Mouse (Mus musculus) adrenal gland (tissue): Measurements from ENCODE around the gene Gm45716.

ENCODE experiments used
- intact Hi-C: fragments of 180-260 bp; cut with DNase I; formaldehyde crosslinking; loops from one replicate; pipeline ENCODE4 v1.15.1; 2025
- long read RNA-seq, 2 experiments: library from polyadenylated mRNA; unstranded; transcript quantifications; one replicate each; pipeline ENCODE4 v2.0.0; 2020; ENCODE audit warnings: borderline replicate concordance in 1 of 2; ENCODE audit not compliant: insufficient replicate concordance in 1 of 2

Gene Gm45716
- long read RNA-seq, experiment 1, partial matches to known transcripts, result 2 of 2 reads
- long read RNA-seq, experiment 1, other reads (novel, unspliced or antisense), result 0 of 2 reads
- long read RNA-seq, experiment 2, partial matches to known transcripts, result 4 of 4 reads
- long read RNA-seq, experiment 2, other reads (novel, unspliced or antisense), result 0 of 4 reads

DNA sequence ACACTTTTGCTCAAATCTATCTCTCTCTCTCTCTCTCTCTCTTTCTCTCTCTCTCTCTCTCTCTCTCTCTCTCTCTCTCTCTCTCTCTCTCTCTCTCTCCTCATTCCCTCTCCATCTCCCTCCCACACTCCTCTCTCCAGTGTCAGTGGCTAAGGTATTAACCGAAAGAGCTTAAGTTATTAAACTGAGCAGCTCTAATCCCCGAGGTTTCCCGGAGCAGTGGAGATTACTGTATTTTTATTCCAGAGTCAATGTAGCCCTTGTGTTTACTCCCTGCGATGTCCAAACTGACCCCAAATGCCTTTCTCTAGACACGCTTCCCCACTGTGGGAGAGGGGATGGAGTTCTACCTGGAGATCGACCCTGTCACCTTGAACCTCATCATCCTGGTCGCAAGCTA, at the start of gene Gm45716:
Gene Gm45716 (plus strand): TSS at position 243 of the 400 bp plus-strand sequence.
- intact Hi-C loops, result no loop called here

- intact Hi-C loops, result no loop called here
These were observed 45.1 kb upstream of the Gm45716 start for GRCm38 (mm10) chr11:90142393-90142792.

- intact Hi-C loops, result no loop called here
These were observed 44.5 kb upstream of the Gm45716 start for GRCm38 (mm10) chr11:90142936-90143335.

- intact Hi-C loops, result no loop called here
These were observed 41.2 kb upstream of the Gm45716 start for GRCm38 (mm10) chr11:90146086-90146860.

- intact Hi-C loops, result no loop called here
These were observed 32.4 kb upstream of the Gm45716 start for GRCm38 (mm10) chr11:90155066-90155465.

DNA sequence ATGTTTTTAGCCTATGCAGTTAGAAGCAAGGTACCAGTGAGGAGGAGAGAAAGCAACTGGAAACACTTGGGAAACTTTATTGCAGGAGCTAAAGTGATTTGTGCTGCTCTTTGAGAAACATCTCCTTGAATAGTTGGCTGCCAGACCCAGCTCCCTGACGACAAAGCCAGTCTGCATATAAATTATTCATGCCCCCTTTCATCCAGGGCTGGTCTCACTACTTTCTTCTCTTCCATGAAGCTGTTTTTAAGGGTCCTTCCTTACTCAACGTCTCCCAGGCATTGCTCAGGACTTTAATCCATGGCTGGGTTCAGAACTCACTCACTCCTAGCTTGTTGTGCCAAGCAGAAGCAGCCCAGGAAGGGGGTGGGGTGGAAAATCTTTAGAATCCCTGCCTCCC, 32.0 kb upstream of the Gm45716 start:
- intact Hi-C loops, result no loop called here

DNA sequence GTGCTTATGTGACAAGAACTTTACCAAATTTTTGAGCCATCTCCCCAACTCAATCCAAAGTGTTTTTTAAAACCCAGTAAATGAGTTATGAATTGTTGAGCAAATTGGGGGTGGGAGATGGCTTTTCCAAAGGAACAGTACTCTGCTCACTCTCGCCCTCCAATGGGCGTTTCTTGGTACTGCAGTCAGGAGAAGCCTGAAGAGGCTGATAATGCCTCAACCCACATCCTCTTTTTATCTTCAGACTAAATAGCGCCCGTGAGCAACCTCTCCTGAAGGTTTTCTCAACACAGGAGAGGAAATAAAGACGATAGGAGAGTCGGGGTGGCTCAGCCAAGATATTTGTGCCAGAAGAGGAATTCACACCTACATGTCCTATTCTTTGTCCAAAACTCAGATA, 19.7 kb upstream of the Gm45716 start:
- intact Hi-C loops, result no loop called here

DNA sequence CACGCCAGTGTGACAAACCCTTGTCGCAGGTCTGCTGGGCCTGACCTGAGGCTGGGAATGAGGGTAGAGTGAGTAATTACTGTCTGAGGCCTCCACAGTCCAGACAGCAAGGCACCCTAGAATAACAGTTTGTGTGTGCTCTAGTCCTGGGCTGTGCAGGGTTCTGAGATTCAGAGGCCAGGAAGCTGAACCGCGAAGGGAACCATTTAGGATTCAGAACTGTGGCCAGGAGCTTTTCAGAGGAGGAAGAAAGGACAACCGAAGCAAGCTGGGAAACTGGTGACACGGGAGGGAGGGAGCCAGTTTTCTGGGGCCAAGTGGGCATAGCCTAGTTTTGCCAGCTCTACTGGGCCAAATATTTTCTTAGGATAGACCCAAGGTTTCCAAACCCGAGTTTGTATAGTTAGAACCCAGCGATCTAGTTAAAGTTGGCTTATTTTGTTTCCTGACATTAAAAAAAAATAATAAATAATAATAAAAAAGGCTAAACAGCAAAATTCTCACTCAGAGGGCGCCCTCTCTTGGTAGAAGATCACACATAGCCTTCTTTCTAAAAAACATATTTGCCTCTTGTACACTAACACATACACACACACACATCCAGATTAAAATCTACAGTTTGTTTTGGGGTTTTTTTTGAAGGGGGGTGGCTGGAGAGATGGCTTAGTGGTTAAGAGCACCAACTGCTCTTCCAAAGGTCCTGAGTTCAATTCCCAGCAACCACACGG, 19.0 kb upstream of the Gm45716 start:
- intact Hi-C loops, result no loop called here

GRCm38 (mm10) chr11:90169200-90170013, 18.1 kb upstream of the Gm45716 start:
- intact Hi-C loops, result loop anchor here (1.0 to 2.0 kb wide), 2 partner anchors 131 to 181 kb away; no protein-coding TSS in a partner anchor

- intact Hi-C loops, result loop anchor here (1.0 to 2.0 kb wide), 2 partner anchors 132 to 181 kb away; no protein-coding TSS in a partner anchor
These were observed 17.5 kb upstream of the Gm45716 start for GRCm38 (mm10) chr11:90170014-90170320.

GRCm38 (mm10) chr11:90172331-90172730, 15.2 kb upstream of the Gm45716 start:
- intact Hi-C loops, result no loop called here

DNA sequence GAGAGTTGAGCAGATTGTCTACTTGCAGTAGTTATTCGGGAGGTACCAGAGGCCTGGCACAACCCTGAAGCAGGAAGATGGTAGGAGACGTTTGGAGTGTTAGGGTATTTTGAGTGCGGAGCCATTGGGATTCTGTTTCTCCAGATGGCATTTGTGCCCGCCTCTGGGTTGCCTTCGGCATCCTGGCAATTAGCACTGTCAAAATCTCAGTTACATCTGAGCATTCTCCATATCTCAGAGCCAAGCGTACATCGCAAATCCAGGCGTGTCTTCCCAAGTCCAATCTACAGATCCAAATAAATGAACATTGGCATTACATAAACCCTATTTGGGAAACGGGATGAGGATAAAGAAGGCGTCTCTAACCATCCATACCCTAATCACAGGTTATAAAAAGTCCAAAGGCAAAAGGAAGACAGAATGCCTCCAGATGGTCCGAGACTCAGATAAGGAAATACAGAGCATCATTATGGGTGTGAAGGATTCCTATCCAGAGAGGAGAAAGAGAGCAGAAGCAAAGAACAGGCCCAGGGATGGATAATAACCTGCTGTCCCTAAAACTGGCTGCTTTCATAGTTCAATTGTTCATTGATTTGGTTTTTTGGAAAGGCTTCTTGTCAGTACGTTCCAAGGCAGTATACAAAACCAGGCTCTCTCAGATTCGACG, 11.7 kb upstream of the Gm45716 start:
- intact Hi-C loops, result no loop called here

DNA sequence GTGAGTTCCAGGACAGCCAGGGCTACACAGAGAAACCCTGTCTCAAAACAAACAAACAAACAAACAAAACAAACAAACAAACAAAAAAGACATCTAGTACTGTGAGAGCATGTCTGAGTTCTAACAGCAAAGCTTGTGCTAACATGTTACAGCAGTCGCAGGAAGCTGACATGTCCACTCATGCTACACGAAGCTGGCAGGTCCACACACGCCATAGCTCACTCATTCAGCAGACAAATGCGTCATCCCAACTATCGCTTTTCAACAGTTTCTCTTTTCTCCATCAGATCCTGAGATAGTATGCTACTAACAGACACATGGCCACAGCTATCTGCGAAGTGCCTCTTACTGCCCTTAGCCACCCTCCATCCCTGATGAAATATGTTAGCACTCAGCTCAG, 10.1 kb upstream of the Gm45716 start:
- intact Hi-C loops, result no loop called here

GRCm38 (mm10) chr11:90183361-90183760, 4.1 kb upstream of the Gm45716 start:
- intact Hi-C loops, result loop anchor here (2.0 kb wide), 2 partner anchors 123 to 433 kb away; no protein-coding TSS in a partner anchor

- intact Hi-C loops, result no loop called here
These were observed 2.7 kb upstream of the Gm45716 start for GRCm38 (mm10) chr11:90184756-90185155.

- intact Hi-C loops, result no loop called here
These were observed 2.7 kb downstream of the Gm45716 start for GRCm38 (mm10) chr11:90190156-90190555.

DNA sequence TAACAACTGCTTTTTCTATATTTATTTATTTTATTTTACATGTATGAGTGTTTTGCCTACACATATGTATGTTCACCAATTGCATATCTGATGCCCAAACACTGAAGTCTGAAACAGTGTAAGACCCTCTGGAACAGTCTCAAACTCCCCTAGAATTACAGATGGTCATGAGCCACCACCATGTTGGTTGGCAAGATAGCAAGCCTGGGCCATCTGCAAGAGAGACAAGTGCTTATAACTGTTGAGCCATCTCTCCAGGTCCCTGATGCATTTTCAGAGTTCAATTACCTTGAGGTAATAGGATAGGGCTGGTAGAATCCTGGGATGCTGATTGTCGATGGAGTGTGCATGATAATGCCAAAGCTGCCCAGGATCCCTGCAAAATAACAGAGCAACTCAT, 7.5 kb downstream of the Gm45716 start:
- intact Hi-C loops, result no loop called here

- intact Hi-C loops, result no loop called here
These were observed 8.5 kb downstream of the Gm45716 start for GRCm38 (mm10) chr11:90195756-90196520.

DNA sequence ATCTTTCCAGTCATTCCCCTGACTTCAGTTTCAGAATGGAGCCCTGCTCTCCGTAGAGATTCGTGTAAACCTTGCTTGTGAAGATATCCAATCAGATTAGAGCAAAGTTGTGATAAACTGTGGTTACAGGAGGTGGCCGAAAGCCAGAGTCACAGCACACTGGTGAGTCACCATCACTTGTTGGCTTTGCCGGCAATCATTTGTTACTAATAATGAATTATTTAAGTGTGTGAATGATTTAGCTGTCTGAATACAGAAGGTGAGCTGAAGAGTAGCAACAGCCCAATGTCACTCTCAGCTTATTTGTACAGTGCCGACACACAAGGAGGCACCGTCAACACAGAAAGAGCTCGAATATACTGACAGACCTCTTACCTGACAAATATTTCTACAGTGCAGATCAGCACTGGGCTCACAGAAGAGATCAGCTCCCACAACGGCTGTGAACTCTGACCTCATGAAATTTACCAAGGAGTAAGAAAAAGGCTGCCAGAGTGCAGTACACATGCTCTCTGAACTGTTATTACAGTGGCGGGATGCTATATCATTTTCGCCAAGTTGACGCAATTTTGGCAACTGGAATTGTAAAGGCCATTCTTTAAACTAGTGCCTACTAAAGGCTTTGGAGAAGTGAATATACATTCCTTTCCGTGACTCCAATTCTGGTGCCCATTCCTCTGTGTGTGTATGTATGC, 9.2 kb downstream of the Gm45716 start:
- intact Hi-C loops, result no loop called here
